Mouse (Mus musculus) gonadal fat pad, adult 2 months (tissue): Measurements from ENCODE around the gene Lrrc3. TPM values are rescaled to one million over a fixed set of nuclear protein-coding genes. Genes with fewer than 3 reads are reported as not detected.

Source experiments
- DNase-seq: peaks from one replicate; pipeline ENCODE4 v3.0.0-alpha.2; 2012; ENCODE audit warnings: low read depth
- polyA plus RNA-seq: library from polyadenylated mRNA; depleted of rRNA; stranded (reverse); fragments of >200 nt; gene quantifications from 2 replicates; pipeline ENCODE4 v1.2.3, GENCODE M21; 2012; rRNA removed

Gene Lrrc3
- polyA plus RNA-seq, 1 experiment = 7.8 TPM

DNA sequence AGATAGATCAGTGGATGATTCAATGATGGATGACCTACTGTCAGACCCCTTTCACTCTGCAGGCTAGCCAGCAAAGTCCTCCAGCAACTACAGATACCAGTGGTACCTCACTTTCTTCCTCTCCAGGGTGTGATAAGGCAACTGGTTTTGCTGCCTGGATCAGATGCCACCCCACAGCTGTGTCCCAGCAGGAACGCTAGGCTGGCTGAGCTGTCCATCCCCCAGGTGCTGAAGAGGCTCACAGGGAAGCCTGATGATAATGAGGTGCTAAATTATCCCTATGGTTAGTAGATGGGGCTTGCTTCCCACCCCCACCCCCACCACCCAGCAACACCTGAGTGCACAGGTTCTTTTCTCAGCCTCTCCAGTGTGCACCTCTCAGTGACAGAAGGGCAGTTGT is 34.8 kb downstream of the Lrrc3 start:
- DNase-seq = no peak

DNA sequence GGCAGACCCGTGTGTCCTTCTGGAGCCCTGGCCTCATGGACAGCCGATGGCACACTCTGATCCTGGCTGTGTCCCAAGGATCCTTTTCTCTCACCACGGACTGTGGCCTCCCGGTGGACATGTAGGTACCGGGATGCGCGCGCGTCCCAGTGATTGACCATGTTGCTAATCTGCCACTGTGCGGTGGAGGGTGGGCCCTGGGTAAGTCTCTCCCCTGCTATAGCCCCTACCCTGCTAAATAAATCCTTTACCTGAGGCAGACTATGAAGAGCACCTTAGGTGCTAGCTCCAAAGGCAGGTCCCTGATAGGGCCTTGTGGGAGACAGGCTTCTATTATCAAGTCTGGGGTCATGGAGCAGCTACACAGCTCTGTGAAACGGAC is 37.6 kb downstream of the Lrrc3 start:
- no peak for DNase-seq

DNA sequence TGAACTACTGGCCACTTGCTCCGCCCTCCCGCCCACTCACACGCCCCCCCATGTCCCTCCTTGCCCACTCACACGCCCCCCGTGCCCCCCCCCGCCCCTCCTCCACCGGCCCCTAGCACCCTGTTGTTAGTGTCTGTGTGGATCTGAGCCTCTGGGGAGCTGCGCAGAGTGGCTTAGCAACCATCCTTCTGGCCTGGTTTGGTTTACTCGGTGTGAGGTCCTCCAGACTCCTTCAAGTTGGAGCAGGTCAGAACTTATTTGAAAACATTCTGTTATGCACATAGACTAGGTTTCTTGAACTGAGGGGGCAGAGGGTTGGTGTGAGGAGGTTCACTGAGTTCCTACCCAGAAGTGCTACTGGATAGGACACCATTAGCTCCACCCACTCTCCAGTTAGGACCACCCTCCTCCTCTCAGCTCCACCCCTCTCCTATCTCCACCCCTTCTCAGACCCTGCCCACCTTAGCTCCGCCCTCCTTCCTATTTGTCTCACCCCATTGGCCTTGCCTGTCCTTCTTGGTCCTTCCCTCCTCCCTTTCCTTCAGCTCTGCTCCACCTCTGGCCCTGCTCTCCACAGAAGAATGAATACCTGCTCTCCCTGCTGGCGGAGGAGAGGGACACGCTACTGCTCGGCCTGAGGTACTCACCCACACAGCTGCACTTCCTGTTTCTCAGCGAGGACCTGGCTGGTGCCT is 38.1 kb downstream of the Lrrc3 start:
- peak; percentile 63 for DNase-seq

- no peak for DNase-seq
Observed at GRCm38 (mm10) chr10:77861675-77862074, 40.7 kb downstream of the Lrrc3 start, which contains the start of gene Gm3285. Gene Gm3285 (plus strand): TSS chr10:77861975.

DNA sequence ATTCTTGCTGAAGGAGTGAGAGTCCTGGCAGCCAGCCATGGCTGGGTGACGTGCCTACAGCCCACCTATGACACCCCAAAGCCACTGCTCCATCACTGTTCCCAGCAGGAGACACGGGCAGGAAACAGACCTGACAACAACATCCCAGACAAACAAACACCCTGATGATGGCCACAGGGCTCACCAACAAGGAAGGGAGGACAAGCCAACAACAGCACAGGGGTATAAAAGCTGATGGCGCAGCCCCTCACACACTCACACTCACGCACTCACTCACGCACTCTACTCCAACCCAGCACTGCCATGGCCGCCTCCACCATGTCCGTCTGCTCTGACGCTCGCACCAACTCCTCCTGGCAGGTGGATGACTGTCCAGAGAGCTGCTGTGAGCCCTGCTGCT is 49.8 kb downstream of the Lrrc3 start, which contains the start of gene Gm10318:
TSS of gene Gm10318 (plus strand) at position 301 of the 400 bp plus-strand sequence.
- DNase-seq = no peak

Other genes with a start within 250 kb of the Lrrc3 start
- 0.54 and 1.1 TPM in 2 replicates for gene Tspear, start 216.0 kb downstream of the Lrrc3 start, polyA plus RNA-seq
- gene Gm19402, start 211.8 kb downstream of the Lrrc3 start, polyA plus RNA-seq = not detected in 2 replicates
- gene Gm9508, start 205.3 kb downstream of the Lrrc3 start, polyA plus RNA-seq = not detected in 2 replicates
- not detected in 2 replicates for gene Gm10272, start 195.9 kb downstream of the Lrrc3 start, polyA plus RNA-seq
- not detected in 2 replicates for gene Gm10024, start 191.1 kb downstream of the Lrrc3 start, polyA plus RNA-seq
- gene Gm10142, start 186.7 kb downstream of the Lrrc3 start, polyA plus RNA-seq = not detected in 2 replicates
- not detected in 2 replicates for gene Krtap12-1, start 181.9 kb downstream of the Lrrc3 start, polyA plus RNA-seq
- gene Gm10100, start 176.1 kb downstream of the Lrrc3 start, polyA plus RNA-seq = not detected in 2 replicates
- gene Gm18596, start 159.9 kb downstream of the Lrrc3 start, polyA plus RNA-seq = not detected in 2 replicates
- gene Gm9736, start 151.2 kb downstream of the Lrrc3 start, polyA plus RNA-seq = not detected in 2 replicates
- not detected in 2 replicates for gene Gm3233, start 142.9 kb downstream of the Lrrc3 start, polyA plus RNA-seq
- not detected in 2 replicates for gene Gm3238, start 131.2 kb downstream of the Lrrc3 start, polyA plus RNA-seq
- not detected in 2 replicates for gene Gm7138, start 125.6 kb downstream of the Lrrc3 start, polyA plus RNA-seq
- not detected in 2 replicates for gene Gm3250, start 120.0 kb downstream of the Lrrc3 start, polyA plus RNA-seq
- gene Gm7137, start 114.3 kb downstream of the Lrrc3 start, polyA plus RNA-seq = not detected in 2 replicates
- not detected in 2 replicates for gene Gm9639, start 107.5 kb downstream of the Lrrc3 start, polyA plus RNA-seq
- gene Gm19668, start 103.4 kb downstream of the Lrrc3 start, polyA plus RNA-seq = not detected in 2 replicates
- gene Gm9507, start 90.7 kb downstream of the Lrrc3 start, polyA plus RNA-seq = not detected in 2 replicates
- gene Gm2696, start 87.9 kb downstream of the Lrrc3 start, polyA plus RNA-seq = not detected in 2 replicates
- not detected in 2 replicates for gene Krtap10-4, start 75.4 kb downstream of the Lrrc3 start, polyA plus RNA-seq
- gene Krtap10-10, start 66.6 kb downstream of the Lrrc3 start, polyA plus RNA-seq = 0.11 TPM in 1 of 2 replicates, not detected in the other
- not detected in 2 replicates for gene Gm36176, start 55.7 kb downstream of the Lrrc3 start, polyA plus RNA-seq
- gene Gm10318, start 49.7 kb downstream of the Lrrc3 start, polyA plus RNA-seq = not detected in 2 replicates
- not detected in 2 replicates for gene Gm3285, start 40.6 kb downstream of the Lrrc3 start, polyA plus RNA-seq
- gene Trpm2, start 68.0 kb upstream of the Lrrc3 start, polyA plus RNA-seq = 1.1 and 2.1 TPM in 2 replicates
- gene 1810043G02Rik, start 76.0 kb upstream of the Lrrc3 start, polyA plus RNA-seq = 54.7 and 66.3 TPM in 2 replicates
- 115 and 175 TPM in 2 replicates for gene Pfkl, start 107.5 kb upstream of the Lrrc3 start, polyA plus RNA-seq
- gene Dnmt3l, start 139.4 kb upstream of the Lrrc3 start, polyA plus RNA-seq = 1.2 and 6.6 TPM in 2 replicates
- 0.99 and 1.00 TPM in 2 replicates for gene Aire, start 141.1 kb upstream of the Lrrc3 start, polyA plus RNA-seq
- 25.3 and 31.3 TPM in 2 replicates for gene Icosl, start 166.8 kb upstream of the Lrrc3 start, polyA plus RNA-seq